Mouse (Mus musculus): ENCODE data around the gene Fastkd2.

GRCm38 (mm10) chr1:63705733-63706132 is 24.7 kb upstream of the Fastkd2 start:
- TF ChIP-seq CTCF (IDR thresholded peaks at IDR 0.05; ENCODE audit: borderline replicate concordance, insufficient read depth, low read depth, low read length), result no peak
- TF ChIP-seq POLR2A (IDR thresholded peaks at IDR 0.05; ENCODE audit: borderline replicate concordance, insufficient read depth, low read length), result no peak

All from cerebellum, adult 2 months (tissue).